Mouse (Mus musculus) megakaryocyte, embryonic 14.5 days (primary cell): ENCODE measurements around the gene Timp3.

Experiments
- FLI1 ChIP-seq: IDR thresholded peaks from 2 replicates; pipeline ENCODE4 v1.6.1; 2012; ENCODE audit warnings: low read length, inconsistent platforms, mixed read lengths
- GATA1 ChIP-seq: IDR thresholded peaks from 3 replicates; pipeline ENCODE4 v1.6.1; 2012; ENCODE audit warnings: mixed read lengths, low read length, inconsistent platforms, borderline replicate concordance

DNA sequence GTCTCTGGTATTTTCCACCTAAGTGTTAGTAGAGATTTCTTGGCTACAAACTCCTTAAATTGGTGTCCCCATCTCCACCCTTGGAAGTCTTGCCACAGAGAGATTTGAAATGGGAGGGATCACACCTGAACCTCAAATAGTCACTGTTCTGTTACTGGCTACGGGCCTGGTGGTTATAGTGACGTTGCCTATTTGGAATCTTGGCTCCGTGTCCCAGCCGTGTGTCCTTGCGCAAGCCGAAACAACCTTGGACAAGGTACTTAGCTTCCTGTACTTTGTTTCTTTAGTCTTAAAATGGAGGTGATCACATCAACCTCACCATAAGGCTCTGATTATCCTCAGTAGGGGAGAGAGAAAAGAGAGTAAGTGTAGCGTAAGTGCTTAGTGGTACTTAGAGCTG is 13.7 kb upstream of the Timp3 start:
- TF ChIP-seq GATA1, result no peak
- TF ChIP-seq FLI1, result no peak
